Mouse (Mus musculus): Measurements from ENCODE around the gene Tra2a.
A peak's percentile ranks its signal among the peaks of the same experiment; 100 is the strongest.
"Not testable (repeated sequence)": the region's sequence is repeated elsewhere in the genome, so short reads cannot be mapped to it uniquely, and the experiment has no call there.

Tra2a gene

DNA sequence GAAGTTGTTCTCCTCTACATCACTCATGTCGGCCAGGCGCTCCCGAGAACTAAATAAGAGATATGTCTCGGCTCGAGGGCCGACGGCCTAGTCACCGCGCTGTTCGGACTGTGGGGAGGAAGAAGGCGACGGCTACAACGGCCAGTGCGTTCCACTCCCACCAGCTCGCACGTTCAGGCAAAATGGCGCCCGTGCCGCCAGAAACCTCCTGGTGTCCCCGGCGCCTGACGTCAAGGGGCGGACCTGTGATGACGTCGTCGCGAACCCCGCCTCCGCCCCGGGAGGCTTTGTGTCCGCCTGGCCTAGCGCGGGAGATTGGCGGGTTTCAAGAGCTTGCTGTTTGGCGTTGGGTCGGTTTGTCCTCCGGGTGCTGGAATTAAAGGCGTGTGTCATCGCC lies at the start of gene Tra2a:
Gene Tra2a, minus strand, starts transcription at position 187 of the 397 bp plus-strand sequence.
- peak; percentile 96 for DNase-seq (ENCODE audit: low spot score)

- no peak for DNase-seq (ENCODE audit: low spot score)
These were observed 34.5 kb upstream of the Tra2a start for GRCm38 (mm10) chr6:49298286-49298685.

DNA sequence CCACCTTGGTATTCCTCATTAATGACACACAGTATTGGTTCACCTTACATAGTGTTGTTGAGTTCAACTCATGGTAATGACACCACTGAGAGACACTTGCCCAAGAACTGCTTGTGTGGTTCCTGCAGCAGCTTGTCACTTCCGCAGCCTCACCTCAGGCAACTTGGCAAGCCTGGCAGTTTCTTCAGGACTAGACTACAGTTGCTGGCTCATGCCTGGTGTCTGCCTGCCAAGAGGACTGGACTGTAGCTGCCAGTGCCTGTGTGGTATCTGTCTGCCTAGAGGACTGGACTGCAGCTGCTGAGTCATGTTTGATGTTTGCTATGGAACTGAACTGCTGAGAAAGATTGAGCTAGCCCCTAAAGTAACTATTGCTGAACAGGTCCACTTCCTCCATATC lies 18.3 kb upstream of the Tra2a start:
- peak; percentile 6 for DNase-seq (ENCODE audit: low spot score)

- DNase-seq (ENCODE audit: low spot score): no peak
These were observed 17.1 kb upstream of the Tra2a start for GRCm38 (mm10) chr6:49280942-49281341.

DNA sequence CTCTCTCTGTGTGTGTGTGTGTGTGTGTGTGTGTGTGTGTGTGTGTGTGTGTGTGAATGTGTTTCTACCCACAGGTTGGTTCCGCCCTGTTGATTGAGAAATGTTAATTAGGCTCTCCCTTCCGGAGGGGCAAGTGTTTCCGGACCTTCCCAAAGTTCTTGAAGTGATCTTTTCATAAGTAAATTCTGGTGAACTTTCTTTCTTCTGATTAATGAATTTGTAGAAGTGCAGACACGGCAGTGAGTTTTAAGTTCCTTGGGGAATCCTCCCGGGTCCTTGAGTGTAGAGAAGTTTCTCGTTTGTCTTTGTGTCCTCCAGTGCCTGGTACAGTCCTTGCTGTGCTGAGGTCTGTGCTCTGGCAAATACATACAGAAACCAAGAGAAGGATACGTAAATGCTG lies 11.5 kb upstream of the Tra2a start:
- no peak for DNase-seq (ENCODE audit: low spot score)

- no peak for DNase-seq (ENCODE audit: low spot score)
These were observed 10.7 kb upstream of the Tra2a start for GRCm38 (mm10) chr6:49274416-49275091.

- DNase-seq (ENCODE audit: low spot score): no peak
These were observed 10.1 kb upstream of the Tra2a start for GRCm38 (mm10) chr6:49273934-49274333.

DNA sequence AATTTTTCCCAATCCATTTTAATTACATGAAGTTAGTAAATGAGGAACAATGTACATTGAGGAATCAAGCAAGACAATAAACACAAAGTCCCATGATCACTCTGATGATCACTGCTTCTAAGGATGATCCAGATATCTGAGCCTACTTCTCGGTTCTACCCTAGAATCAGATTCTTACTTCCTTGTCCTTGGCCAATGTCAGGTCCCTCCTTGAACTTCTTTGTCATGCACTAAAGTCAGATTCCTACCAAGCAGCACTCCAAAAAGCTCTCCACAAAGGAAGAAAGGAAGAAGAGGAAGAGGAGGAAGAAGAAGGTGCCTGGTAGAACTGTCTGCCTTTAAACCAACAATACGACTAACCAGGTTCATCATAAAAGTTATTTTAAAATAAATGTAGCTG lies 9.0 kb upstream of the Tra2a start:
- no peak for DNase-seq (ENCODE audit: low spot score)

GRCm38 (mm10) chr6:49271815-49272214 lies 8.0 kb upstream of the Tra2a start:
- no peak for DNase-seq (ENCODE audit: low spot score)

- DNase-seq (ENCODE audit: low spot score): no peak
These were observed 6.1 kb upstream of the Tra2a start for GRCm38 (mm10) chr6:49269923-49270322.

GRCm38 (mm10) chr6:49269200-49269599 lies 5.4 kb upstream of the Tra2a start:
- DNase-seq (ENCODE audit: low spot score): peak; percentile 81

DNA sequence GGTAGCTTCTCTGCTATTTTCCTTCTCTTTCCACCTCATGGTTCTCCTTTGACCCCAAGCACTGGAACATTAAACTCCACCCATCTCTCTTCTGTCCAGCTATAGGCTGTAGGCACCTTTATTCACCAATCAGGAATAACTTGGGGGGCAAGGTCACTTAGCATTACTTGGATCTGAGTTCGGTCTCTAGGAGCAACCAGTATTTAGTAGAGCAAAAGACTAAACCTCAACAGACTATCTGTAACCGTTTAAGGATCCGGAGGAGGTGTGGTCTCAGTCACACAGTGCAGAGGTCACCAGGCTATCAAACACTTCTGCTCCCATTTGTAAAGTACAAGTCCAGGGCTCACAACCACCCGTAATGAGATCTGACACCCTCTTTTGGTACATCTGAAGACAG lies 3.9 kb upstream of the Tra2a start:
- DNase-seq (ENCODE audit: low spot score): no peak

- DNase-seq (ENCODE audit: low spot score): not testable (repeated sequence)
These were observed 1.4 kb upstream of the Tra2a start for GRCm38 (mm10) chr6:49265207-49265606.

DNA sequence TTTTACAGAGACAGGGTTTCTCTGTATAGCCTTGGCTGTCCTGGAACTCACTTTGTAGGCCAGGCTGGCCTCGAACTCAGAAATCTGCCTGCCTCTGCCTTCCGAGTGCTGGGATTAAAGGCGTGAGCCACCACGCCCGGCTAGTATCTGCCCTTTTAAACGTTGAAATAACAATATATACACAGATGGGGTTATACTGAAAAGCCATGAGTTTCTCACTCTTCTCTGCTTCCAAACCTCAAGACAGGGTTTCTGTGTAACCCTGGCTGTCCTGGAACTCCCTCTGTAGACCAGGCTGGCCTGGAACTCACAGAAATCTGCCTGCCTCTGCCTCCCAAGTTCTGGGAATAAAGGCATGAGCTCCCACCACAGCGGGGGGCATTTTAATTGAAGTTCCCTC lies 613 bp upstream of the Tra2a start:
- DNase-seq (ENCODE audit: low spot score): not testable (repeated sequence)

- DNase-seq (ENCODE audit: low spot score): peak; percentile 28
These were observed 569 bp downstream of the Tra2a start for GRCm38 (mm10) chr6:49263081-49263846.

- DNase-seq (ENCODE audit: low spot score): no peak
These were observed 1.4 kb downstream of the Tra2a start for GRCm38 (mm10) chr6:49262421-49262820.

- DNase-seq (ENCODE audit: low spot score): no peak
These were observed 4.1 kb downstream of the Tra2a start for GRCm38 (mm10) chr6:49259711-49260110.

- DNase-seq (ENCODE audit: low spot score): no peak
These were observed 6.0 kb downstream of the Tra2a start for GRCm38 (mm10) chr6:49257880-49258279.

- no peak for DNase-seq (ENCODE audit: low spot score)
These were observed 11.6 kb downstream of the Tra2a start for GRCm38 (mm10) chr6:49252207-49252606.

GRCm38 (mm10) chr6:49251199-49251598 lies 12.6 kb downstream of the Tra2a start:
- DNase-seq (ENCODE audit: low spot score): no peak

DNA sequence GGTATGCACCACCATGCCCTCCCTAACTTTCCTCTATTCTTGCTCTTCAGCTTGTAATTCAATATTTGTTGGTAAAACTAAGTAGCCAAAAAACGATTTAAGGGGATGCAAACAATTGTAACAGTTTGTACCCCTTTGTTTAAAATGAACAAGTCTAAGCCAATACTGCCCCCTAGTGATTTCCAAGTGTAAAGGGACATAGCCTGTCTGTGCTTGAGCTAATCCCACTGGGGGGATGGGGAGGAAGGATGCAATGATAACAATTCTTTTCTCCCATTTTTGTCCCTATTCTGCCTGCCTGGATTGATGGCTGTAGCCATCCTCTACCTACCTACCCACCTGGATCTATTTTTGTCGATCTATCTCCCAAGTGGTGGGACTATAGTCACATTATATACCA lies 16.6 kb downstream of the Tra2a start:
- no peak for DNase-seq (ENCODE audit: low spot score)

DNA sequence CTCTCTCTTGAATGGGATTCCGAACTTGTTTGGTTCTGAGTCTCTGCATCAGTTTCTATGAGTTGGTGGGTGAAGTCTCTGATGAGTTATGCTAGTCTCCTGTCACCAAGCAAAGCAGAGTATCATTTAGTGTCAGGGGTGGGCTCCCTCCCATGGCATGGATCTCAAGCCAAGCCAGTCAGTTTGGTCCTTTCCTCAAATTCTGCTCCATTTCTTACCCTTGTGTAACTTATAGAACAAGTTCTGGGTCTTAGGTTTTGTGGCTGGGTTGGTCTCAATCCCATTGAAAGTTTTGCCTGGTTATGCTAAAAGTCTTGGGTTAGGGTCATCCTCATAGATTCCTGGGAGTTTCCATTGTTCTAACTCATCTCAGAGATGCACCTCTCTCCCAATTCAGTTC lies 21.5 kb downstream of the Tra2a start:
- DNase-seq (ENCODE audit: low spot score): no peak

DNA sequence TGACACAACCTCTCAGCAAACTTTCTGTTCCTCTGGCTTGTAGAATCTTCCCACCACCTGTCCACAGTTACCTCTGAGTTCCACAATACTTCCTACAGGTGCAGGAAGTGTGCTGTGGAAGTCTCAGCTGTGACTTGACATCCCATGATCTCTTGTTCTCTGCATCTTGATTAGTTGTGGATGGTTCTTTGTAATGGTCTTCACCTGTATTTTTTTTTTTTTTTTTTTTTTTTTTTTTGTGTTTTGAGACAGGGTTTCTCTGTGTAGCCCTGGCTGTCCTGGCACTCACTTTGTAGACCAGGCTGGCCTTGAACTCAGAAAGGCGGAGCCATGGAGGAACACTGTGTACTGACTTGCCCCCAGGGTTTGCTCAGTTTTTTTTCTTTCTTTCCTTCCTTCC lies 22.3 kb downstream of the Tra2a start:
- DNase-seq (ENCODE audit: low spot score): no peak

DNA sequence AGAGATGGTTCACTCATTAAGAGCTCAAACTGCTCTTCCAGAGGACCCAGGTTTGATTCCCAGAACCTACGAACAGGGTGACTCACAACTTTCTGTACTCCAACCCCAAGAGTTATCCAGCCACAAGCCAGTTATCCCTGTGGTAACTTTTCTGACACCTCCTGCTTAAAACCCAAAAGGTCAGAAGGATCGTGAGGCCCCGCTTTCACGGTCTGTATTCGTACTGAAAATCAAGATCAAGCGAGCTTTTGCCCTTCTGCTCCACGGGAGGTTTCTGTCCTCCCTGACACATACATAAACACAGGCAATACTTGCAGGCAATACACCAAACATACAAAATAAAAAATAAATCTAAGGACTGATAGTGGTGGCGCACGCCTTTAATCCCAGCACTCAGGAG lies 27.5 kb downstream of the Tra2a start:
- peak; percentile 100 for DNase-seq (ENCODE audit: low spot score)
